19 mouse cellular contexts compared by ENCODE assay signal in genomic region chr3:102742725-102743124, GRCm38 (mm10). TPM values are rescaled to one million over a fixed set of nuclear protein-coding genes. Genes with fewer than 3 reads are reported as not detected.
DNase-seq lines count a peak whose midpoint lies in the region; ATAC-seq and TF ChIP-seq lines count a peak whose summit lies in the region.
"Had no signal": no experiment of that assay in that cellular context is flagged by ENCODE, and none has a peak within 500 bp of the region (broad histone marks: within the 10 kb centered on the region; RNA-seq: fewer than 3 reads in every experiment).

No protein-coding gene starts in this region.

- peaks cover 5% of the 10 kb centered on the region; the same call in 1 of the 2 replicates for H3K36me3 ChIP-seq in heart, embryonic 13.5 days
- no peaks in the 10 kb centered on the region for H3K36me3 ChIP-seq in lung, embryonic 14.5 days (ENCODE audit: insufficient read depth)
- no peaks in the 10 kb centered on the region for H3K36me3 ChIP-seq in embryonic facial prominence, embryonic 10.5 days (replicated peaks)
- H3K36me3 ChIP-seq: forebrain, embryonic 15.5 days; limb, embryonic 10.5 days; liver, embryonic 12.5 days had no signal

- 0 out of 2 replicates have a peak overlapping the region, but pooled peaks have one; percentile 8 for H3K27ac ChIP-seq in heart, embryonic 13.5 days (replicated peaks)
- peak overlapping the region; percentile 46 for H3K27ac ChIP-seq in lung, embryonic 14.5 days (ENCODE audit: low read depth)
- H3K27ac ChIP-seq in embryonic facial prominence, embryonic 10.5 days (replicated peaks) = 0 out of 2 replicates have a peak overlapping the region, but pooled peaks have one; percentile 35
- H3K27ac ChIP-seq: forebrain, embryonic 15.5 days; limb, embryonic 10.5 days; liver, embryonic 12.5 days had no signal

- DNase-seq in heart, adult 8-10 months (ENCODE audit: low spot score) = no peak
- DNase-seq in lung, embryonic 14.5 days = no peak
- DNase-seq in lung, adult 18-20 months = no peak
- no peak for DNase-seq in embryonic facial prominence, embryonic 10.5 days (ENCODE audit: low spot score)
- DNase-seq in retina, embryonic 14.5 days (ENCODE audit: low spot score) = peak; percentile 25
- DNase-seq in adrenal gland, adult 2 months = no peak
- DNase-seq: cerebellum, adult 2 months; heart, adult 18-20 months; kidney, adult 2 months; kidney, postnatal 36 days; layer of hippocampus, postnatal 36 days; right cerebral cortex, postnatal 14 days; thymus, adult 2 months had no signal

- ATAC-seq in heart, embryonic 13.5 days (ENCODE audit: extremely low read depth, insufficient number of reproducible peaks, low FRiP score, low TSS enrichment) = no peak
- ATAC-seq in lung, embryonic 14.5 days (ENCODE audit: insufficient read depth) = no peak
- ATAC-seq in activated CD4-positive, CD25-positive, alpha-beta regulatory T cell, adult 4 months = no peak
- ATAC-seq: liver, embryonic 12.5 days had no signal

- no peaks in the 10 kb centered on the region for H3K27me3 ChIP-seq in heart, embryonic 13.5 days (replicated peaks)
- H3K27me3 ChIP-seq in lung, embryonic 14.5 days (ENCODE audit: insufficient read depth, low read length) = no peaks in the 10 kb centered on the region
- H3K27me3 ChIP-seq in embryonic facial prominence, embryonic 10.5 days (replicated peaks; ENCODE audit: low read depth, poor library complexity, severe bottlenecking) = no peaks in the 10 kb centered on the region
- H3K27me3 ChIP-seq: forebrain, embryonic 15.5 days had no signal

- no peak overlapping the region for H3K4me2 ChIP-seq in heart, embryonic 13.5 days
- no peak overlapping the region for H3K4me2 ChIP-seq in lung, embryonic 14.5 days
- H3K4me2 ChIP-seq: forebrain, embryonic 15.5 days; liver, embryonic 12.5 days had no signal

- H3K4me1 ChIP-seq in heart, embryonic 13.5 days = peaks cover 65% of the 10 kb centered on the region
- peaks cover 10% of the 10 kb centered on the region for H3K4me1 ChIP-seq in lung, embryonic 14.5 days (ENCODE audit: insufficient read depth)
- peaks cover 29% of the 10 kb centered on the region for H3K4me1 ChIP-seq in embryonic facial prominence, embryonic 10.5 days

- no peak for TF ChIP-seq CTCF in lung, embryonic 14.5 days (IDR thresholded peaks at IDR 0.05; ENCODE audit: low read depth)

- H3K9me3 ChIP-seq in heart, embryonic 13.5 days = no peaks in the 10 kb centered on the region
- no peaks in the 10 kb centered on the region for H3K9me3 ChIP-seq in lung, embryonic 14.5 days (ENCODE audit: low read depth, low read length)
- H3K9me3 ChIP-seq in embryonic facial prominence, embryonic 10.5 days = no peaks in the 10 kb centered on the region
- H3K9me3 ChIP-seq: forebrain, embryonic 15.5 days; limb, embryonic 10.5 days; liver, embryonic 12.5 days had no signal

- H3K4me3 ChIP-seq in heart, embryonic 13.5 days = no peak overlapping the region
- H3K4me3 ChIP-seq in lung, embryonic 14.5 days (ENCODE audit: low read depth, low read length) = no peak overlapping the region
- H3K4me3 ChIP-seq in embryonic facial prominence, embryonic 10.5 days = no peak overlapping the region
- H3K4me3 ChIP-seq: forebrain, embryonic 15.5 days; limb, embryonic 10.5 days; liver, embryonic 12.5 days had no signal

- WGBS in heart, embryonic 13.5 days = 47% methylated on average over 4 of the region's 4 CpGs
- WGBS in lung, embryonic 14.5 days = 46% methylated on average over 4 of the region's 4 CpGs
- WGBS in embryonic facial prominence, embryonic 10.5 days = 59% methylated on average over 4 of the region's 4 CpGs

- 0 out of 2 replicates have a peak overlapping the region, but pooled peaks have one; percentile 50 for H3K9ac ChIP-seq in heart, embryonic 13.5 days
- H3K9ac ChIP-seq in lung, embryonic 14.5 days = no peak overlapping the region
- H3K9ac ChIP-seq: forebrain, embryonic 15.5 days; liver, embryonic 12.5 days had no signal

RNA-seq across cellular contexts. Expression of gene Tspan2, which starts 8.4 kb away (rescaled TPM):
- polyA plus RNA-seq in heart, embryonic 13.5 days (2015; fragmentation: Nextera tagmentation; extraction: Ambion mirVana) = 24.8 and 25.0 TPM in 2 replicates
- total RNA-seq in heart, adult 8-10 months (2022) = 10 to 100 TPM in 2 of 4 experiments, 1 to 10 TPM in 2; 5.3 to 10.6 (median 10.3) TPM
- polyA plus RNA-seq in lung, embryonic 14.5 days (2014; fragmentation: Nextera tagmentation; extraction: Ambion mirVana) = 14.5 and 16.2 TPM in 2 replicates
- 7.4 and 7.6 TPM in 2 replicates for polyA plus RNA-seq in embryonic facial prominence, embryonic 10.5 days (2016; fragmentation: Nextera tagmentation; extraction: Ambion mirVana)
- total RNA-seq in adrenal gland, adult 2 months (2021) = 1 to 10 TPM; 3.4 to 8.6 TPM
- polyA plus RNA-seq in adrenal gland, adult 2 months (2012; rRNA removed) = 0.28 and 0.36 TPM in 2 replicates
- 1 to 10 TPM; 1.0 to 1.8 TPM for polyA plus RNA-seq in activated CD4-positive, CD25-positive, alpha-beta regulatory T cell, adult 4 months (2017; shearing (Covaris generic))

RNA-seq across cellular contexts. Expression of gene Tshb, which starts 39.8 kb away (rescaled TPM):
- polyA plus RNA-seq in heart, embryonic 13.5 days (2015; fragmentation: Nextera tagmentation; extraction: Ambion mirVana) = 0.12 TPM in 1 of 2 replicates, not detected in the other
- not detected for total RNA-seq in heart, adult 8-10 months (2022)
- 0.15 and 0.58 TPM in 2 replicates for polyA plus RNA-seq in lung, embryonic 14.5 days (2014; fragmentation: Nextera tagmentation; extraction: Ambion mirVana)
- 0.10 and 0.11 TPM in 2 replicates for polyA plus RNA-seq in embryonic facial prominence, embryonic 10.5 days (2016; fragmentation: Nextera tagmentation; extraction: Ambion mirVana)
- not detected for total RNA-seq in adrenal gland, adult 2 months (2021)
- polyA plus RNA-seq in adrenal gland, adult 2 months (2012; rRNA removed) = not detected in 2 replicates
- polyA plus RNA-seq in activated CD4-positive, CD25-positive, alpha-beta regulatory T cell, adult 4 months (2017; shearing (Covaris generic)) = under 1 TPM in 1 of 2 experiments, not detected in 1; 0.17 TPM
- total RNA-seq: heart, adult 18-20 months; layer of hippocampus, postnatal 36 days; megakaryocyte progenitor cell, adult 5-6 weeks had no signal
- polyA plus RNA-seq: kidney, adult 2 months; liver, embryonic 12.5 days; thymus, adult 2 months had no signal
